Mouse (Mus musculus) 3134 (cell line): ENCODE measurements around the gene Plek2.
A peak's percentile ranks its signal among the peaks of the same experiment; 100 is the strongest.
"Not testable (repeated sequence)": the region's sequence is repeated elsewhere in the genome, so short reads cannot be mapped to it uniquely, and the experiment has no call there.

Source experiments
- DNase-seq: peaks from one replicate; pipeline ENCODE4 v3.0.0-alpha.2; 2011; ENCODE audit warnings: low spot score; ENCODE audit not compliant: insufficient read length; ENCODE audit errors: extremely low read depth

Plek2 gene

DNA sequence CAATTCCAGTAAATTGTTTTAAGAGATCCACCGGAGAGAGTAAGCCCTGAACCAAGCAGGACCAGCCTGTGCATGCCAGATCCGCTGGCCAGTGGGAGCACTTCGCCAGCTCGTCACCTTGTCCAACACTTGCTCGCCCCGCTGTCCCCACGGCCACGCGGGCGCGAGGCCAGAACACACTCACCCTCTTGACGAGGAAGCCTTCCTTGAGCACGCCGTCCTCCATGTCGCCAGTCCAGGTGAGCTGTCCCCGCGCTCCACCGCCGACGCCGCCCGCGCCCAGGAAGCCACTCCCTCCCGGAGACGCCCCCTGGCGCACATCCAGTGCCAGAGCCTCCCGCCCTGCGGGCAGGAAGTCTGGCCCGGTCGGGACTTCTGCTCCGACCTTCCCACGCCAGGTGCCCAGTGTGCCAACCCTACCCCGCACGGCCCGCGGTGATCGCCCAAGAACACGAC lies at the start of gene Plek2:
Plek2 (minus strand) TSS at position 258 of the 456 bp plus-strand sequence.
- peak; percentile 80 for DNase-seq

DNA sequence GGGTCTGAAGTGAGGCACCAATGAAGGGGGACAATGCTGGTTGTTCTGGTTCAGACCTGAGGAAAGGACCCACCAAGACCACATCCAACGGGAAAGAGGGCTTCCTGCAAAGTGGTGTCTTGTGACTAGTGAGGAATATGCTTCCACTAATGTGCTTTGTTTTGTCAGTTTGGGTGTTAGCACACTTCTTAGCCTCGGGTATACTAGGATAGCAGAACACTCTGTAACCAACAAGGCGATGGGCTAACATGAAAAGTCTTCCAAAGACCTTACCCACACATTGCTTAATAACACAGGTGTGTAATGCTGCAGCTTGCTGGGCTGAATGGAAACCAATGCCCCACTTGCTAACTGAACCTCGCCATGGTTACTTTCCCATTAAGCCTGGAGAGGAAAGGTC lies 49.6 kb upstream of the Plek2 start:
- DNase-seq: no peak

DNA sequence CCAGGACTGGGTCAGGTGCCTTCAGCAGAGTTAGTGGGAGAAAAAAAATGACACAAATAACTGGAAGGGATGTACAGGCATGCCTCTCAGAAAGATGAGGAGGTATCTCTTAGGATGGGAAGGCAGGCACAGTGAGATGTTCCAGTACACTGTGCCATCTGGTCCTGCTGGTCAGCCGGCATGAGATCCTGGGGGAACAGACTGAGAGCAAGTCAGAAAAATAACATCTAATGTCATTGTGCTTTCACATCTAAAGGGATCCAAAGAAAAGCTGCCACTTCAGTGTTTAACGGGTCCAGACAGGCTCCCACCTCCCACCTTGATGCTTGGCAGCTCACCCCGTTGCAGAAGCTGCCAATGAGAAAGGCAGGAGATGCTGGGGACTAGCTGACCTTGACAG lies 45.7 kb upstream of the Plek2 start:
- DNase-seq: no peak

DNA sequence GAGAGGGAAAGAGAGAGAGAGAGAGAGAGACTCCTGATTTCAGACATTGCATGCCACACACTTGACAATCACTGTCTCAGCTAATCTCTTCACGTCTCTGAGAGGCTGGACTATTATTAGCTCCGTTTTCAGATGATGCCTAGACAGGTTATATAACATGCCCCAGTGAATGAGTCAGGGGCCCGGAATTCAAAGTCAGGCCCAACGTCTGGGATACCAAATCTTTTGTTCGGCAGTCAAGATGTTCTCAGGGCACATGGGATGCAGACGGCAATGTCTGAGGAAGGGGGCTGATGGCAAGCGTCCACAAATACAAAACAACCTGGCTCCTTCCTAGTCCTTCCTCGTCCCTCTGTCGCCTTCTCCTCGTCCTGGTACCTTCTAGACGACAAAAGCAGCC lies 45.3 kb upstream of the Plek2 start:
- peak; percentile 7 for DNase-seq

DNA sequence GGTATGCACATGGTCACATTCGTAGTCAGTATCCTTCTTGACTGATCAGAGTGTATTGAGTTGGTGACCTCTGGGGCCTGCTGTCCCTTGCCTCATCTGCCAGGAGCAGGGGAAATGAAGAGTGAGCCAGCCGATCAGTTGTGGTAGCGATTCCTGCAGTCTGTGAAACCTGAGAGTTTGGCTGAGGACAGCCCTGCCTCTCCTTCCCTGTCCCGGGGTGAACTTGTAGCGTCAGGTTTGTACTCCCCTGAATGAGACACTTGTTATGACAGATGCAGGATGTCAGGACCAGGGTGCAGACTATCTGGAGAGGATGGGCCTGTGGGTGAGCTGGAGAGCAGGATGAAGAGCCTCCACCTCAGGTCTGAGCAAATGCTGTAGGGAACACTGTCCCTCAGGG lies 40.9 kb upstream of the Plek2 start:
- DNase-seq: no peak

DNA sequence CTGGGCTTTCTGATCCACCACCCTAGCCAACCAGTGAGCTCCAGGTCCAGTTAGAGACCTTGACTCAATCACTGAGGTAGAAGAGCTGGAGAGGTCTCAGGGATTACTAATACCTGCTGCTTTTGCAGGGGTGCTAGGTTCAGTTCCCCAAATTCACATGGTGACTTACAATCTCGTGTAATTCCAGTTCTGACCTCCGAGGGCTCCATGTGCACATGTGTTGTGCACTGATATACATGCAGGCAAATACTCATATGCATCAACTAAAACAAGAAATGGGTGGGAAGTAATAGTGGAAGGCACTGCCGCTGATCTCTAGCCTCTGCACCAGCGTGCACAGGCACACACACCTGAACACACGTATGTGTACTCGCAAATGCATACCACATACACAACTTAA lies 40.4 kb upstream of the Plek2 start:
- DNase-seq: no peak

DNA sequence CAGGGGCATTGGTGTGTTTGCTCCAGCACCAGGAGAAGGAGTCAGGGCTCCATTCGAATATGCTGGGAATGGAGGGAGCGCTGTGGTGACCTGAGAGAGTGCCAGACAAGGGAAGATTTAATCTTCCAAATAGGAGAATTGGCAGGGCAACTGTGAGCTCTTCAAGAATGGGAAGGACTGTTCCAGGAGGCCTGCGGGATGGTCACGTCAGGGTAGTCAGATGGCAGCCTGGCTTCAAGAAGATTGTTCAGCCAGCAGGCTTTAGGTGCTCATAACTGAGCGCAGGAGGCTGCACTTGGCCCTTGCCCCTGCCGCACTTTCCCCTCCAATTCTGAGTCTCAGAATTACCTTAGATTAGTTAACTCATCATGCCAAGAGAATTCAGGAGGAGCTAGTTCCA lies 36.2 kb upstream of the Plek2 start:
- DNase-seq: no peak

DNA sequence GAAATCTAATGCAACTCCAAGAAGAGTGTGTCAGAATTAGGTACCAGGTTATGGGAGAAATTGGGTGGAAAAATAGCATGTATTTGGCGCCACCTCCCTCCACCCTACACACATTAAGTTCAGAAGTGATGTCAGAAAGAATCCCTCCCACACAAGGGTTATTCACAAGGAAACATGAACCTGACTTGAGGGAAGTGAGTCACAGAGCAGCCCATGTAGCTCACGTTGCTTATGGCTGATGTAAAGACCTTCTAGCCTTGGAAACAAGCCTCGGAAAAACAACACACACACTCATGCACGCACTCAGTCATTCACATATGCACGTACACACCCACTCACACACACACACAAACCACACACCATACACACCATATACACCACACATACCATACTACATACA lies 33.3 kb upstream of the Plek2 start:
- no peak for DNase-seq

DNA sequence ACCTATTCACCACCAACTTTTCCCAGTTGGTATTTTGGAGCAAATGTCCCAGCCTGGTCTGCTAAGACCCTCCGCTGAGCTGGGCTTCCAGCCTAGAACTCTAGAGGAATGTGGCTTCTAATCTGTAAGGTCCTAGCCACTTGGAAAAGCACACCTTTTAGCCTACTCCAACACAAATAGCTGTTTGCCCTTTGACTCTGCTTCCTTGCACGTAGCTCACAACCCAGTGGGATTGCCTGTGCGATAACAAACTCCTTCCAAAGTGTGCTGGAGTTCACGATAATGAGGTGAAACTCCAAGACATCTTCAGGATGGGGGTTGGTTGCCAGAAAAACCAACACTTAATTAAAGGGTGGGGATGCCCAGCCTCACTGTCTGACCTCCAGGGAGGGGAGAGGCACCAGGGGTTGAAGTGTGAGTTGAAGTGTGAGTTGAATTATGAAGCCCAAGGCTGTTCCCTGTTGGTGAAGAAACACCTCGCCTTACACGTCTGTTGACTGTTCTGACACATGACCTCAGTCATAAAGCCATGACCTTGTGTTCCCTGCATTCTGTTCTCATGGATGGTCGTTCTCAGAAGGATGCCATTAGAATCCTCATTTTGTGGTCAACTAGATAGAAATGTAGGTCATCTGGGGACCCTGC lies 32.8 kb upstream of the Plek2 start:
- no peak for DNase-seq

DNA sequence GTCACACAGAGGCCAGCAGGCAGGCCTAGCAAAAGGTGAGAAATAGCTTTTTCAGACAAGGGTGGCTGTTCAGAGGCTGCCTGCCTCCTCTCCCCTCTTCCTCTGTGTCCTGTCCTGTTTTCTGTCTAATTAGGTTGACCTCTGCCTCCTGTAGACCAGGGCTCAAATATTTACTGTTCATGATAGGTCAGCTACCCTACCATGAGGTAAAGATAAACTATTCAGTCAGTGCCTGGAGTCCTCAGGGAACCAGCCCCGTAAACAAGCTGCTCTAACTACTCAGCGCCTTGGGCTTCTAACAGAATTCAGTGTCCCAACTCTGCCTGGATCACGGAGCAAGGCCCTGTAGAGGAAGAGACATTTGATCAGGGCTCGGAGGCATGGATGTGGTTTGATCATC lies 29.7 kb upstream of the Plek2 start:
- DNase-seq: no peak

DNA sequence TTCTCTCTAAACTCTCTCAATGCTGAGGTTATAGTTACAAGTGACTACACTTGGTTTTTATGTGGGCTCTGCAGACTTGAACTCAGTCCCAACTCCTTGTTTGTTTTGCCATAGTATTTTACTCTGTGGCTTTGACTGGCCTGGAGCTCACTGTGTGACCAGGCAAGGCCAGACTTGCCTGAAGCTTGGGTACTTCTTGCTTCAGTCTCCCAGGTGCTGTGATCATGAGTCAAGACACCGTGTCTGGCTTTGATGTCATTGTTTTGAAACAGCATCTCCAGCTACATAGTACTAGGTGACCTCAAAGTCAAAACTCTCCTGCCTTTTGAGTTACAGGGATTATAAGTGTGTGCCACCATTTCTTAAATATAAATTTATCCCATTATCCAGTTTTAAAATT lies 23.1 kb upstream of the Plek2 start:
- no peak for DNase-seq

DNA sequence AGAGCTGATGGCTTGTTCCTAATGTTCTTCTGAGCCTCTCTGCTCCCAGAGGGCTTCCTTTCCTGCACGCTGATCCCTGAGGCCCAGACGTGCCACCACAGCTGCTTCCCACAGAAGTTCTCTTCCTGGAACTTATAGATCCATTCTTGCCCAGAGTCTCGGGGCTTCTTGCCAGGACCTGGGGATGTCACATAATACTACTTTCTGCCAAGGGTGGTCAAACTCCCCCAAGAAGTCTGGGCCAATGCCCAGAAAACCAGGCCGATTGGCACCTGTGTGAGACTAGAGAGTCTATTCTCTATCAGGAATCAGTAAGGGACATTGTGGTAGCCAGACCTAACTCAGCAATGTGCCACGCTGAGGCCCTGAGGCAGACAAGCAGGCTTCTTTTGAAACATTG lies 20.5 kb upstream of the Plek2 start:
- no peak for DNase-seq

DNA sequence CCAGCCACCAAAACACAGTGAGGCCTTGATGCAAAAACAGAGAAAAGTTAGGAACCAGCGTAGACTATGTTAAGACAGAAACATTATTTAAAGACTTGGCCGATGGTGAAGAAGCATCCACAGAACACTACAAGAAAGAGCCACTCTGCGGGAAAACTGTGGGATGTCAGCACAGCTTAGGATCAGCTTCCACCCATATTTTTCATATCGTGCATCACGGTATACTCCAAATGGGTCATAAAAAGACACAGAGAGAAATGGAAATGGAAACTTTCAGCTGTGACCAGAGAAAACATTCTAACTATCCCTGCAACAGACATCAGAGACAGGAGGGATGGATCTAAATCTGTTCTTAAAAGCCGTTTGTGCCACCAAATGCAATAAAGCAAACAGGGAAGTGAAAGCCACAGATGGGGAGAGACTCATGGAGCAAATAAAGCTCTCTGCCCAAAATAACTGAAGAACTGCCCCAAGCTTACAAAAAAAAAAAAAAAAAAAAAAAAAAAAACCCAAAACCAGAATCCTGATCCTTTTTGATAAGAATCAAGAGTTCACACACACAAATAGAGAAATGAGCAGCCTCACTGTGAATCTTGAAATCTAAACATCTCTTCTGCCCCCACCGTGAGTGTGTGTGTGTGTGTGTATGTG lies 16.9 kb upstream of the Plek2 start:
- no peak for DNase-seq

DNA sequence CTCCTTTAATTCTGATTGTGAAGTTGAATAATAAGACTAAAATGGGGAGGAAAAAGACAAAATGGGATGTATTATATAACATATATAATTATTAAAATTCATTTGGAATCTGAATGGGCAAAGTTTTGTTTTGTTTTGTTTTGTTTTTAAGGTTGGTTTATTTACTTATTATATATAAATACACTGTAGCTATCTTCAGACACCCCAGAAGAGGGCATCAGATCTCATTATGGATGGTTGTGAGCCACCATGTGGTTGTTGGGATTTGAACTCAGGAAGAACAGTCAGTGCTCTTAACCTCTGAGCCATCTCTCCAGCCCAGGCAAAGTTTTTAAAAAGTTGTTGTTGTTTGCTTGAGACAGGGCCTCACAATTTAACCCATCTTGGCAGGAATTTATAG lies 16.2 kb upstream of the Plek2 start:
- not testable (repeated sequence) for DNase-seq

DNA sequence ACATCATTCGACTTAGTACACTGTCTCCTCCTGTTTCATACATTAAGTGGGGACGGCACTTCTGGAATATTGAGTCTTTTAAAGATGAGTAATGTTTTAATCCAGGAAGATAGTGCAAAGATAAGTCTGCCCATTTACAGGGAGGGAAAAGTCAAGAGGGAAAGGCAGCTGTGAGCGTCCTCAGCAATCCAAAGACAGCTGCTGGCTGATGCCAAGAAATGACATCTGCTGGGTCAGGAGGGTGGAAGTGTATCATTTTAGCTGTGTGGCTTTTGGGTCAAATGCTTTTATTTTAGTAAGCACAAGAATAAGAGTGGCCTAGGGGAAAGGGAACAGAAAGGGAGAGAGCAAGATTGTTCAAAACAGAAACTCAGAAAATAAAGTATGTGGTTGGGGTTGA lies 15.3 kb upstream of the Plek2 start:
- DNase-seq: no peak

DNA sequence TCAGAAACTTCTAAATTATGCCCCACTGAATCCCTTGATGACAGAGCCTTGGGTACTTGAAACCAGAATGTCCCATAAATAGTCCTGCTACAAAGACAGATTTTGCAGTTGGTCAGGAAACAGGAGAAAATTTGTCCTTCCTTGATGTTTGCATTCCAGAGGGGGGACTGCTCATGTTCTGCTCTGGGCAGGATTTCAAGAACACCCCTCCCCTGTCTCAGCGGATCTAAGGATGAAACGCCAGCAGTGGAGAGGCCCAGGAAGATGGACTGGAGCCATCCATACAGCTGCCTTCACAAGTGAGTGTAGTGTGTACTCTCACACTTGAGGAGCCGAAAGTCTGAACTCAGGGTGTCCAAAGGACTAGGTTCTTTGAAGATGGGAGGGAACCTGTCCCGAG lies 14.7 kb upstream of the Plek2 start:
- DNase-seq: no peak

DNA sequence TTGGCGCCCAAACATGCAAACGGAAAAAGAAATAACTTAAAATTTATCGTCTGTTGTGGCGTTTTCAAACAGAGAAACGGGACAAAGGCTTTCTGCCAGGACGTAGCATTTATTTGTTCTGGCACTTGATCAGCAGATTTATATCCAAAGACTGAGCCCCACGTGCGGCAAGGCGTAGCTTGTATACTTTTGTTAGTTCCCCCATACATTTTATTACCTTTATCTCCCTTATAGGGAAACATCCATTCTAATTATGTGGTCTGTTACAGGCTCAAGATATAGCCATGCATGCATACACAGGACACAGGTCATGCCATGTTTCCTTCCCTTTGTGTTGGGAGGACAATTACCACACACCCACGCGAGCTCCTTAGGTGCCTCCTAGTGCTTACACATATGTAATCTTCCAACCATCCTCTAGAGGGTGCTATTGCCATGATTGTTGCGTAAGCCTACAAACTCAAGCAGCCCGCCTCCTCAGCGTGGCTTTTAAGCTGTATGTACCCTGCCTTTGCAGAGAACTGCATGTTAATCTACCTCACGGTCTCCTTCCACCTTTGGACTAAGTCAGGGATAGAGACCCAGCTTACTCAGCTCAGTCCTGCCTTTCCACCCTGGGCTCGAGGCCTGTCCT lies 12.4 kb upstream of the Plek2 start:
- DNase-seq: peak; percentile 36

DNA sequence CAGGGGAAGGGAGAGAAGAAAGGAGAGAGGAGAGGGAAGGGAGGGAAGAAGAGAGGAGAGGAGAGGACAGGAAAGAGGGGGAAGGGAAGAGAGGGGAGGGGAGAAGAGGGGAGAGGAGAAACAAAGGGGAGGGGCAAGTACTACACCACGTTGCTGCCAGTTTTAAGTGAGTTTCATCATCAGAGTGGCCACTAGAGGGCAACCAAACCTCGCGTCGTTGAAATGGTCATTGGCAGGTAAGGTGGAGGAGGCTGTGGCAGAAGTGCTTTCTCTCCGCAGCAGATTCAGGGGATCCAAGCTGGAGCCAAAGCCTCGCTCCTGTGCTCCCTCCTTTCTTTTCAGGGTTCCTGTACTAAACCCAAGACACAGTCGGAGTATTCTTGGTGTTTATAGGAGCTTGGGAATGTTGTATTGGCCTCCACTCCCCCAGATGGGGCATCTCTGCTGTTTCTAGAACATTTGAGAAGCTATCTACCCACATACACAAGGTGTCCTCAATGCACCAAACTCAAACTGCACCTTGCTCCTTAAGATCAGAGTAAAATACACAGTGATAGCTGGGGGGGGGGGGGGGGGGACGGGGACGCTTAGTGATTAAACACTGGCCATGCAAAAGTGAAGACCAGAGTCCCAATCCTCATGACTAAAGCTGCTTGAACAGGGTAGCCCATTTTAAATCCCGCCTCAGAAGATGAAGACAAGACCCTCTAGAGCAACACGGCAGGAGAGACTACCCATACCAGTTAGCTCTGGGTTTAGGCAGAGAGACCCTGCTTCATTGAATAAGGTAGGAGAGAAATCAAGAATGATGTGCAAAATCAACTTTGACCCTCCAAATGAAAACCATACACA lies 11.7 kb upstream of the Plek2 start:
- peak; percentile 35 for DNase-seq

DNA sequence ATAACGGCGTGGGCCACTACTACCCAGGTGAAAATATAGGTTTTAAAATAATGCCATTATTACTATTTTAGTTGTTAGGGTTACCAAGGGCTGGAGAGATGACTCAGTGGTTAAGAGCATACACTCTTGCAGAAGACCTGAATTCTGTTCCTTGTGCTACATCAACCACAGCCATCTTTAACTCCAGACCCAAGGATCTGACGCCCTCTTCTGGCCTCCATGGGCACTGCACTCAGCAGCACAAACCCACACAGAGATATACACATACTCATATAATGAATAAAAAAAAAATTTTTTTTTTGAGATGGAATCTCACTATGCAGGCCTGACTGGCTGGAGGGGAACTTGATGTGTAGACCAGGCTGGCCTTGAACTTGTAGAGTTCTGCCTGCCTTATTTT lies 9.5 kb upstream of the Plek2 start:
- DNase-seq: no peak

DNA sequence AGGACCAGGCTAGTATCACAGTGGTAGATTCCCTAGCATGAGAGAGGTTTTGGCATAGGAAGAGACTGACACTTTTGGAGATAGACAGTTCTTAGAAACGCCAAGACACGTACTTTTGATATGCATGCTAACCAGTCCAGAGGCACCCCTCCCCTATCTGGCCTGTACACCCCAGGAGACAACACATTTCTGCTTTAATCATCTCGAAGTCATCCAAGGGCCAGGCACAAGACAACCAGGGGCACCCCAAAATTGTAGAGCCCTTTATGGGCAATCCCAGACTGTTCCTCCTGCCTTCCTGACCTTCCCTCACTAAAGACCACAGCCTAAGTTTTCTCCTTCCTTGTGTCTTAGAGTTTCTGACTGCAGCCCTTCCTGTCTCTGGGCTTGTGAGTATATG lies 8.8 kb upstream of the Plek2 start:
- no peak for DNase-seq

DNA sequence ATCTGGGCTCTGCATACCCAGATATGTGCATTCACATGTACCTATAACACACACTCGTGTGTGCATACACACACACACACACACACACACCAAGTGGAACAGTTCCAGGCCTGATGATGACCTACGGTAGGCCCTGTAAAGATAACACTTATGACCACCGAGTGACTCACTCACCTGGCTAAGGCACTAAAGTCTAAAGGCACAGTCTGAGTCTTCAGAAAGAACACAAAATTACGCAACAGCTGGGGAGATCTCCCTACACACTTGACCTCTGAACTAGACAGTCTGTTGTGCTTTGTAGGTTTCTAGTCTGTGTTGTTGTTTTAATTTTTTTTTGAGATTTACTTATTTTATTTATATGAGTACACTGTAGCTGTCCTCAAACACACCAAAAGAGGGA lies 7.7 kb upstream of the Plek2 start:
- no peak for DNase-seq
